Mouse (Mus musculus) spleen, adult 2 months (tissue): ENCODE measurements around the gene Hist3h2ba.
A peak's percentile ranks its signal among the peaks of the same experiment; 100 is the strongest.

ENCODE experiments used
- CTCF ChIP-seq: fragments of 200-500 bp; IDR thresholded peaks from 2 replicates; pipeline ENCODE4 v1.5.1; 2011; ENCODE audit warnings: mild to moderate bottlenecking, inconsistent platforms; ENCODE audit not compliant: insufficient read depth, insufficient read length, insufficient replicate concordance; ENCODE audit errors: extremely low read depth
- POLR2A ChIP-seq: fragments of 200-500 bp; IDR thresholded peaks from 2 replicates; pipeline ENCODE4 v1.6.1; 2011; ENCODE audit warnings: low read depth, low read length, inconsistent platforms

DNA sequence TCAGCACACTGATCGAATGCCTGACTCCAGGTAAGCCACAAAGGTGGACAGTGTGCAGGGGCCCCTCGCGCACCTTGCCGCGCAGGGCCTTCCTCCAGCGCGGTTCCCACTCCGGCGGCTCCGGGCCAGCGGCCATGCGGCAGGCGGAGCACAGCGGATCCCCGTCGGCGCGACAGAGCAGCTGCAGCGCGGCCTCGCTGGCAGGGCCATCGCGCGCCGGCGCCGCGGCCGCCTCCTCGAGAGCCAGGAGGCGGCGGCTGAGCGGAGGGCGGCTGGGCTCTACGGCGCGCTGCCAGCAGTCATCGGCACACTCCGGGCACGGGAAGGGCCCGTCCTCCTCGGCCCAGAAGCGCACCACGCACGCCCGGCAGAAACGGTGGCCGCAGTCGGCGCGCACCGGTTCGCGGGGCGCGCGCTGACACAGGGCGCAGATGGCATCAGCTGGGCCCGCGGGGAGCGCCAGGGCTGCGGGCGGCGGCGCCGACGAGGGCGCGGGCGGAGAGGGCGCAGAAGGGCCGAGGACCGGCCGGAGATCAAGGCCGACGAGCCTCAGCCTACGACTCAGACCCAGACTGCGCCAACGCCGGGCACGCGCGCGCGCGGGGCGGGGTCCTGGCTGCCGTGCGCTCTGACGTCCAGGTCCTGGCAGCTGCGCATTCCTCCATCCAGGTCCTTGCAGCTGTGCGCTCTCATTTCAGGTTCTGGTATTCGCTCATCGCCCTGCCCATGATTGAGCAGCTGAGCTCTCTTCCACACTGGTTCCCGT lies 10.2 kb upstream of the Hist3h2ba start, which contains the start of gene Rnf187:
- TF ChIP-seq CTCF, result no peak
- peak; percentile 80 for TF ChIP-seq POLR2A
